Mouse (Mus musculus) liver, adult (tissue): Measurements from ENCODE around the gene 4921536K21Rik.

ENCODE experiments used
- GATA4 ChIP-seq: IDR thresholded peaks from 2 replicates; pipeline ENCODE4 v1.6.1; 2014; ENCODE audit warnings: mild to moderate bottlenecking, low read length; ENCODE audit not compliant: insufficient replicate concordance

The 4921536K21Rik gene

DNA sequence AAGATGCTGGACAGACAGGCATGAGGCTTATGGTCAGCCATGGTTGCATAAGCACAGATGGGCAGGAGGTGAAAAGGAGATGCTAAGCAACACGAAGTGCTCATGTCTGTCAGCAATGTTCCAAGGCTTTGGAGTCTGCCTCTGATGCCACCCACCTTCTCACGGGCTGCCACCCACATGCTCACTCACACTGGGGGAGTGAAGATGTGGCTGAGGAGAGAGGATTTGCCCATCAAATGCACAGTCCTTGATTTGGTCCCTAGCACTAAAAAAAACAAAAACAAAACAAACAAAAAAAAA is 44.6 kb downstream of the 4921536K21Rik start:
- TF ChIP-seq GATA4, result no peak

DNA sequence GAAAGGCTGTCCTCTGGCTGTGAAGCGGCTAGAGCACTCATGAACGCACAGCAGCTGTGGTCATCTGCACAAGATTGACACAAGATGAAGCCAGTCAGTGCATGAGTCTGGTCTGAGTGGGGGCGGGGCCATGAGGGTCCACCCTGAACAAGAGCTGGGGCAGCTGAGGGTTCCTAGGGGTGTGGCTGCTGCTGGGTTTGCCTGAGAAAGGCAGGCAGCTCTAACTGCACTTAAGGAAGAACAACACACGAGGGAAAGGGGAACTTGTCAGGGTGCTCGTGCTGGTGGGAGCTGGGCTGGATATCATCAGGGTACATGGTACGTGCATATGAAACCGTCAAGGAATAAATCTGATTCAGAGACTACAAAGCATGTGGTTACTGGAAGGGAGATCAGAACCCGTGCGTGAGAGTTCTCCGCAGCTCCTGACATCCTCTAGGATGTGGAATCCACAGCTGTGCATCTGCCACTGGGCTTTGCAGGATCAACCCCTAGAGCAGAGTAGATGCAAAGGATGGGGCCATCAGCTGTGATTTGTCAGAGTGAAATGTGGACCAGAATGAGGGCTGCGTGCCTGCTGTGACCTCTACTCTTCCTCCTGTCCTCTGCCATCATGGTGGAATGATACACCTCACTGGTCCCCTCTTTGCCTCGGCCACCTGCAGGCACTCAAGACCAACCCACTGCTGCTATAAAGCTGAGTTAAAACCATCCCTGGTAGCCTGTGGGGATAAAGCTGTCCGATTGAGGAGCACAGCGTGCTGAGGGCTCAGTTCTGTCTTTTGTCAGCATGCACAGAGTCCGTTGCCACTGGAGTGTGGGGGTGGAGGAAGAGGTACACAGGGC is 45.2 kb downstream of the 4921536K21Rik start:
- no peak for TF ChIP-seq GATA4

DNA sequence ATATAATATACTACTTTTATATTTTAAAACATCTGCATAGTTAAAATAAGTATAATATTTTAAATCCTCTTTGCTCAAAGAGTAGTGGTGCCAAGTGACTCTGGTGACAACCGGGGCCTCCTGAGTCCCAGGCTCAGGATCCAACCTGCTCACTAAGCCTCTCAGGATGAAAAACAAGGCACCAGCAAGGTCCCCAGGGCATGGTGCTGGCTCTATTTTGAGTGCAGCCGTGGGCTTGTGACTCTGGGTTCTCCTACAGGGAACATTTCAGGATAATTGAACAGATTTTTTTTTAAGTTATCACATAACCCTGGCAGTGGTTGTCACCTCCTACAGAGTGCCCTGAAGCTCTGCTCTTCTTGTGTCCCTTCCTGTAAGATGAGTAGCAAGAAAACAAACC is 48.5 kb downstream of the 4921536K21Rik start:
- no peak for TF ChIP-seq GATA4

DNA sequence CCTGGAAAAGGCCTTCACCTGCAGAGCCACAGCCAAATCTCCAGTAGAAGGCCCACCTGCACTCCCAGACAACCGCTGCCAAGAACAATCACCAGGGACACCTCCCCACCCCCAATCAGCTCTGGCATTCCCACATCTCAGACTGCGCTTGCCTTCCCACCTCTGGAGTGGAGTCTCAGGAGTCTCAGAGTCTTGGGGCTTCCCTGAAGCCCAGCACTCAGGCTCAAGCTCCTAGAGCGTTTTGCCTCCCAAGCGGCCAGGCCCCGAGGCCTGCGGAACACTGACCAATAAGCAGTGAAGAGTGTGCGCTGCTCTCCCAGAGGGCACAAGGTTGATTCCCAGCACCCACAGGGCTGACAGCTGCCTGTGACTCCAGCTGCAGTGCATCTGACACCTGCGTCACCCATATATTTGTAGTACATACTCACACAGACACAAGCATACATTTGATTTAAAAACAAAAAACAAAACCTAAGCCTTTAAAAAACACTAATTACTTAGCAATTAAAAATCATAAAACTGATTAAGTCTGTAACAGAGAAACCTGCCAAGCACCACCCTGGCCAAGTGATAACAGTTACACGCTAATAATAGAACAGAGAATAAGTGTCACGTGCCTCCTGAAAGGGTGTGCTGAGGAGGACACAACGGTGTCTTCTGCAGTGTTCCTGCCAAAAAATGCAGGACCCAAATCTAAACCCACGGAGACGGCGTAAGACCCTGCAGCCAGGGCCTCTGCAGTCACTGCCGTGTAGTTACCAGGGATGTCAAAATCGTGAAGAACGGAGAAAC is 50.8 kb downstream of the 4921536K21Rik start:
- TF ChIP-seq GATA4, result no peak
